Mouse (Mus musculus): ENCODE measurements at regions not wholly inside any gene's neighbourhood (a gene's known extent, or its start where the extent isn't known, plus 50 kb on each side); places are given as distances from the start of the nearest gene placed in this dataset.
A peak's percentile ranks its signal among the peaks of the same experiment; 100 is the strongest.

GRCm38 (mm10) chr12:8844748-8845147, 73.6 kb downstream of the Sdc1 start:
- ATAC-seq = peak; percentile 37

DNA sequence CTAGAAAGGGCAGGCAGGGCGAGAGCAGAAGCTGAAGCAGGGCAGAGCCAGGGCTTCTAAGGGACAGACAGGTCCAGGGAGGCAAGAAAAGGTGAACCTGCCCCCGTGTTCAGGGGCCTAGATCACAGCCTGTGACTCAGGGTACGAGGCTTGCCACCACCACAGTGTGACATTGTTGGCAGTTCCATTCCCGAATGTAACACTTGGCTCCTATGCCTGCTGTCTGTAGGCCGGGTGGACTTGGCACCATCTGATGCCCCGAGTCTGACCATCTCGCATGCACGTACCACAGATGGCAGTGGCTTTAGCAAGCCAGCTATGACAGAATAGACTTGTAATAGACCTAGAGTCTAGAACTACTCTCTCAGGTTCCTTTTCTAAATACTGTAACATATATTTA, 74.3 kb downstream of the Sdc1 start:
- no peak for ATAC-seq

DNA sequence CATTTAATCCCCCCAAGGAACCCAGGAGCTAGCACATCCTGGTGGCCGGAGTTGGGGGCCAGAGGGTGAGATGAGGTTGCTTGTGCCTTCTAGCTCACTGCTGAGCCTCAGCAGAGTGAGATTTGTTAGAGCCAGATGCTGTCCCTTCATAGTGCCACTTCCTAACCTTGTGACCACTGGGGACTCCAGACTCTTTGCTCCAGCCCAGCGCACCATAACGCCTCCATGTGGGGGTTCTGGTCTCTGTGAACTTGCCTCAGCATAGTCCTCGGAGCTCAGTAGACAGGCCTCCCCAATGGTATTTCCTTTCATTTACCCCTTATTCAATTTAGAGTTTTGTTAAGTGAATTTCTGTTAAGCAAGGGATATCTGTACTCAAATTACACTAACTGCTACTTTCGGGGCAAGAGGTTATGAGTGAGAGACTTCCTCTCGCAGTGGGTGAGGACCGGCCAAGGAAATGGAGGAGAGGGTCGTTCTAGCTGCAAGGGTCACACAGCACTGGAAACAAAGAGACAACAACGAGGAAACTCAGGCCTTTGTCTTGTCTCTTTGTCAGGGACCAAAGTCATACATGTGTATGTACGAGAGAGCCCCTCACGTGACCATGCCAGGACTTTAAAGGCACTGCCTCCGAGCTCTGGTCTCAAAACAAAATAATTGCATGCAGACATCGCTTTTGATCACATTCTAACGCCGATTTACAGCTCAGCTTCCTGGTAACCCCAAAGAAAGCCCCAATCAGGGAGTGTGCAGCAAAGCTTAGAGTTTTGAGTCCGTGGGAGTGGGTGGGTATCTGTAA, 74.8 kb upstream of the Laptm4a start:
- ATAC-seq = peak; percentile 34

DNA sequence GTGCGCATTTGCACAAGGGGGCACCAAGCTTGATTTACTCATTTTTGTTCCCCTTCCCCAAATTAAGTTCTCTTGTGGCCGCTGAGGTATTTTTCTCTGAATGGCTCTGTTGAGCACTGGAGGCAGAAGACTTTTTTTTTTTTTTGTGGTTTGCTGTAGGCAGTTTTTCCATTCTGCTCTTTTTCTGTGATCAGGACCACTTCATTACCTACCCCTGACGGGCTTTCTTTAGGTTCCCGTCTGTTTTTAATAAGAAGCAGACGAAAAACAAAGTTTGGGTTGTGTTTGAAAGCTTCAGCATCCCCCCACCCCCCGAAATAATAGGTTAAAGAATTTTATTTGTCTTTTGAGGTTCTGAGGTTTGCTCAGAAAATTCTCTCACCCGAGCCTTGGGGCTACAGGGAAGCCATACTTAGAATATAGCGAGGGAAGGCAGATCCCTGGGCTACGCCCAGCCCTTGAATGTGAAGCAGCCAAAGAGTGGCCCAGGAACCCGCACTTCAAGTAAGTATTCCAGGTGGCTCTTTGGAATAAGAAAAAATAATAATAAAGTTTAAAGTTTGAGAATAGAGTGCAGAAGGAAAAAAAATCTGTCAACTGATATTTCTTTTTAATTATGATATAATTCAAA, 74.1 kb upstream of the Laptm4a start:
- ATAC-seq = peak; percentile 14

- no peak for ATAC-seq
Measured at GRCm38 (mm10) chr12:8847858-8848383, 73.5 kb upstream of the Laptm4a start.

GRCm38 (mm10) chr12:8853858-8854257, 67.6 kb upstream of the Laptm4a start:
- ATAC-seq = no peak

DNA sequence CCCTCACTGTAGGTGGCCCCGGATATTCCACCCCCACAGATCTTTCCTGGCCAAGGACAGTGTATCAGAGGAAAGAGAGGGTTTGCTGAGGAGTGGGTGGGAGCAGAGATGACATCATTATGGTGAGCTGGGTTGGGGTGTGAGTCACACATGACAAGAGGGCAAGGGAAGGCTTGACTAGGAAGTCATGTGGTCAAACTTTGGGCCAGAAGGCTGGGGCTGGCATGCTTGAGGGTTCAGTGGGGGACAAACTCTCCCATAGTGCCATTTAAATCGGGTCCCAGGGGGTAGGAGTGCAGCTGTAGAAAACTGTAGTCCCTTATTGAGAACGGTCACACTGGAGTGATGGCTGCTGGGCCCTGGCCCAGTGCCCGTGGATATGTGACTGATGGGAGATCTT, 67.1 kb upstream of the Laptm4a start:
- ATAC-seq = no peak

DNA sequence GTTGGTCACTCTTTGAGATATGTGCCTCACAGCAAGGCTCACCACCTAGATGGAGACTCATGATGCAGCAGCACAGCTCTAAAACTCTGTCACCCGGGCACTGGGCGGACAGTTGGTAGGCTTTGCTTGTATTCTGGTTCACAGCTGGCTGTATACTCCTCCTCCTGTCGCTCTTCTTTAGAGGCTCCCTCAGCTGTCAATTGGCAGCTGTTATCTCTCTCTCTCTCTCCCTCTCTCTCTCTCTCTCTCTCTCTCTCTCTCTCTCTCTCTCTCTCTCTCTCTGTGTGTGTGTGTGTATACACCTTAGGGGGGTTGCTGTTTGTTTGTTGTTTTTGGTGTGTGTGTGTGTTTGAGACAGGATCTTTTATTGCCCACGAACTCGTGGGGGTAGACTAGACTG, 66.3 kb upstream of the Laptm4a start:
- no peak for ATAC-seq

DNA sequence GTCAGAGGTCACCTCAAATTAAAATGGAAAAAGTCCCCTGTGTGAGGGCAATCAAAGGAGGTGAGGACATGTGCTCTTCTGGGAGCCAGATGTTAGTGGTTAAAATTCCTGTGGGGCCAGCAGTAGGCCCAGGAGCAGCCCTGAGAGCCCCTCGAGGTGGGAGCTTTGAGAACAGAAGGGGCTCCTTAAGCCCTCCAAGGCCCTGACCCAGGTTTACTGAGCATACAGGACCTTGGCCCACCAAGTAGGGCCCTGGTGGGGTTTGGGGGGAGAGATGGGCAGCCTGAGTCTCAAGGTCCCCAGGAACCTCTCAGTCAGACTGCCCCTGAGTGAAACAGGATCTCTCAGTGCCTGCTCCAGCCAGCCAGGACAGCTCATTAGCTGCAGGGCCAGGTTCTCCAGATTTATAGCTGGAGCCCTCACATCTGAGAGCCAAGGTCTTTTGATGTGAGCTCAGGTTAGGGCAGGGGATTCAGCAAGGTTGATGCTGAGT, 65.4 kb upstream of the Laptm4a start:
- no peak for ATAC-seq

GRCm38 (mm10) chr12:8857308-8857707, 64.2 kb upstream of the Laptm4a start:
- ATAC-seq = no peak

DNA sequence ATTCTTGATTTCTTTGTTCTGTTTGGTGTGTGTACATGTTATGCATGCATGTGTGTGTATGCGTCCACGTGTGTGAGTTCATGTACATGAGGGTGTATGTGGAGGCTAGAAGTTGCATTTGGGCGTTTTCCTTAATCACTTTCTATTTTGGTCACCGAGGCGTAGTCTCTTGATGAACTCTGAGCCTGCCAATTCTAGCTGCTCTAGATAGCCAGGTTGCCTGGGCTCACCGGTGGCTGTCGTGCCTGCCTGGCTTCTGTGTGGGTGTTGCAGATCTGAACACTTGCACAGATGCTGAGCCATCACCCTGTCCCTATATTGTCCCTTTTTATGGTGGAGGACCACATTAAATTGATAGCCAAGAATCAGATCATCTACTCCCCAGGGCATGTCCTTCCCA, 62.7 kb upstream of the Laptm4a start:
- peak; percentile 23 for ATAC-seq

GRCm38 (mm10) chr12:8859588-8859987, 61.9 kb upstream of the Laptm4a start:
- no peak for ATAC-seq

DNA sequence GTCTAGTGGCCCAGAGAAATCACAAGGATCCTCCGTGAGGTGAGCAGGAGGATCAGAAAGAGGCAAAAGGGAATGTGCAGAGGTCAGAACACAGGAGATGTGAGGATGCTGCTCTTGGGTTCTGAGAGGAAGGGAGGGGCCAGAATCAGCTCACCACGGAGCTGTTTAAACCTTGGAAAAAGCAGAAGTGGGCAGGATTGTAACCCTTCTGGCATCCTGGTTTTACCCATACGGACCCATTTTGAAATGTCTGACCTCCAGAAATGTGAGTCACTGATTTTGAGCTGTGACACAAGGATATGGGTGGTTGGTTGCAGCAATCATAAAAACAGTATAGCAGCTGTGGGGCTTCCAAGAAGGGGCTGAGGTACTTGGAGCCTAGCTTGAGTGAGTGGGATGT, 56.6 kb upstream of the Laptm4a start:
- ATAC-seq = no peak

DNA sequence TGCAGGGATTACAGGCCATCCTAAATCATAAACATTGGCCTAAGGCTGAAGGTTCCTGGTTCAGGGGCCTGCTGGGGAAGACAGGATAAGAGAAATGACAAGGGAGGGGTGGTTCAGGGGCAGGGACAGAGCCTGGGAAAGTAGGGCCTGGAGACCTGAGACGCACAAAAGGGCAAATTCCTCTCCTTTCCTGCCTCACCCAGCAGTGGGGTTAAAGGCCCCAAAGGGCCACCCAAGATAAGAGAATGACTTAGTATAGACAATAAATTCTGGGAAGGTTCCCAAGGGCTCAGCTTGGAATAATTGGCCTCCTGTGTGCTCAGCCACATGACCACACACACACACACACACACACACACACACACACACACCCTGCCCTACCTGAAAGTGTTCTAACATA, 56.2 kb upstream of the Laptm4a start:
- no peak for ATAC-seq

GRCm38 (mm10) chr12:8867104-8867503, 54.4 kb upstream of the Laptm4a start:
- ATAC-seq = no peak

GRCm38 (mm10) chr12:8868690-8869089, 52.8 kb upstream of the Laptm4a start:
- ATAC-seq = no peak

DNA sequence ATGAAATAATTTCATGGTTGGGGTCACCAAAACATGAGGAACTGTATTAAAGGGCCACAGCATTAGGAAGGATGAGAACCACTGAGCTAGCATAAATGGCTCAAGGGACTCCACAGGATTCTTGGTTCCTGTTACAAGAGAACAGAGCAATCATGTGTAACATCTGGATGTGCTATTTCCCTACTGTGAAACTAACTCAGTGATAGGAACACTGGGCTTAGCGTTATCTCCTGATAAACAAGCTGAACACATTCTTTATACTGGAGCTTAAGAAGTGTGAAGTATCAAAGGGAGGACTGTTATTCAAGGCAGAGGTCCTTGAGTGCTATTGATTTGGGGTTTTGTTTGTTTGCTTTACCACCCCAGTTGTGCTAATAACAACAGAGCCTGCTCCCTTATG, 52.3 kb upstream of the Laptm4a start:
- ATAC-seq = no peak

Measured in activated CD4-positive, CD25-positive, alpha-beta regulatory T cell, adult 4 months (primary cell).